Mouse (Mus musculus) cerebellum, adult 9-11 months (tissue): ENCODE results near the gene Apaf1.
A peak's percentile ranks its signal among the peaks of the same experiment; 100 is the strongest.

Experiments
- DNase-seq: peaks from one replicate; pipeline ENCODE4 v3.0.0; 2022

Gene Apaf1

DNA sequence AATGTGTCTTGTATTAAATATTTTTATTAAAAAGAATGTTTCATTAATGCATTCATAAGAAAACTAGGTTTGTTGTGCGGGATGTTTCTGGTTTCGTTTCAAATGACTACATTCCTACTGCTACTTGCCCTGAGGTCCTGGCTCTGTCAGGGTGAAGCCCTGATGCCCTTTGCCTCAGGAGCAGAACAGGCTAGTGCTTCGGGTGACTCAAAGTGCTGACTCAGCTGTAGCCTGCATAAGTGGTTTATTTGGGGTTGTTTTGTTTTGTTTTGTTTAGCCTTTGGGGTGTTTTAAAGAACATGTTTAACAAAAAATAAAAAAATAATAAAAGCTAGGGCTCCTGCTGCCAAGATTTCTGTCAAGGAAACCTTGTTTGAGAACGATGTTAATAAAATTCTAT is 112.0 kb downstream of the Apaf1 start:
- no peak for DNase-seq

DNA sequence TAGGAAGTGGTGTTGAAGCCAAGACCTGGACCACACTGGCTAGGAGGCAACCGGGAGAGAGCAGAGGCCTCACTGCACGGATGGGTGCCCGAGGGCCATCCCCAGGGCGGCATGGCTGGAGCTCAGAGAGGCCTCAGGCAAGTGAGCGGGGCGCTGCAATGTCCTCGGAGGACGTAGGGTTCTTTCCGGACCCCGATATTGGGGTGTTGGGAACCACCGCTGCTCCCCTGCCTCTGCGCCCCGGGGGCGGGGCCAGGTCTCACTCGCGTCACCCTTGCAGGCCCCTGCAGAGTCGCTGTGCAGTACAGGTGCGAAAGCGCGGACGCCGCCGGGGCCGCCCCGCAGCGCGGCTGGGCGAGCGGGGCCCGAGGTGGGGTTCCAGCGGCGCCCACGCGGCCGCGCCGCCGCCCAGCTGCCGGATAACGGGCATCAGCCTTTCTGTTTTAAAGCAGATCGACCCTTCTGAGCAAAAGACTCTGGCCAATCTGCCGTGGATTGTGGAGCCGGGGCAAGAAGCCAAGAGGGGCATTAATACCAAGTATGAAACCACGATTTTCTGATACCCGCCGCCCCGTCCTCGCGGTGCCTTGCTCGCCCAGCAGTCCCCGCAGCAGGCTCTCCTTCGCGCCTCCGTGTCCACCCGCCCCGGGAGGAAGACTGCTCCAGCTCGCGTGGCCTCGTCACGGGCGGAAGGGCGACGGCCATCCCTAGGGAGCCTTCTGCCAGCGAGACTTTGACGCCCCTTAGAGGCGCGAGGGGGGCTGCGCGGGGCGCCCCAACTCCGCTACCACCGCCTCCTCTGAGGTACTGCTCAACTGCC is 113.0 kb downstream of the Apaf1 start:
- DNase-seq = peak; percentile 47

DNA sequence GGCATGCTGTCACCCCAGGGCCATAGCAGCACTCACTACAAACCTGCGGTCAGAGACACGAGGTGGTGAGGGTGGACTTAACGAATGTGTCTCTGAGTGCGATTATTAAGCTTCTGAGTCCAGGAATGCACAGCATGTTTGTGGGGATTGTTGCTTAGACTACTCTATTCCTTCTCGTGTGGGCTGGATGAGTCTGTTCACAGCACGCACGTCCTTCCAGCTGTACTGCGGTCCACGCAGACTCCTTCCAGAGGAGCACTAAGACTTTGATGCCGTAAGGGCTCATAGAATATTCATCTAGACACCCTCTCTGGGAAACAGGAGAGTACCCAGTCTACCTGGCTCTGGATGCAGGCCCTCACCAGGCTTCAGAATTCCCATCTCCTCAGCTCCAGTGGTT is 114.3 kb downstream of the Apaf1 start:
- no peak for DNase-seq

DNA sequence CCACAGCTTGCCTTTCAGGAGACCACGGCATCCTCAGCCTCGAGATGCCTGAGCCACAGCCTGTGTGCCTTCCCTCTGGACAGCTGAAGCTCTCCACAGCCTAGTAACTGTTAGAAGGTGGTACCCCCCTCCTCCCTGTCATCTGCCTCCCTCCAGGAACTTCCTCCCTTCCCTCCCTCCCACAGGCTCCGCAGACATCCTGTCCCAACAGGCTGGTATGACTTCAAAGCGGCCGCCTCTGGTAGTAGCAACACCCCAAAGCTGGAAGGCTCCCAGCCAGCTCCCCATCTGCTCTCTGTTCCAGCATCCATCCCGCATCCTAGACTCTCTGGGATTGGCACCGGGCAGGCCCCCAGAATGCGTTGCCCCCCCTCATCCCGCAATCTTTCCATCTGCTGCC is 115.7 kb downstream of the Apaf1 start:
- peak; percentile 85 for DNase-seq

DNA sequence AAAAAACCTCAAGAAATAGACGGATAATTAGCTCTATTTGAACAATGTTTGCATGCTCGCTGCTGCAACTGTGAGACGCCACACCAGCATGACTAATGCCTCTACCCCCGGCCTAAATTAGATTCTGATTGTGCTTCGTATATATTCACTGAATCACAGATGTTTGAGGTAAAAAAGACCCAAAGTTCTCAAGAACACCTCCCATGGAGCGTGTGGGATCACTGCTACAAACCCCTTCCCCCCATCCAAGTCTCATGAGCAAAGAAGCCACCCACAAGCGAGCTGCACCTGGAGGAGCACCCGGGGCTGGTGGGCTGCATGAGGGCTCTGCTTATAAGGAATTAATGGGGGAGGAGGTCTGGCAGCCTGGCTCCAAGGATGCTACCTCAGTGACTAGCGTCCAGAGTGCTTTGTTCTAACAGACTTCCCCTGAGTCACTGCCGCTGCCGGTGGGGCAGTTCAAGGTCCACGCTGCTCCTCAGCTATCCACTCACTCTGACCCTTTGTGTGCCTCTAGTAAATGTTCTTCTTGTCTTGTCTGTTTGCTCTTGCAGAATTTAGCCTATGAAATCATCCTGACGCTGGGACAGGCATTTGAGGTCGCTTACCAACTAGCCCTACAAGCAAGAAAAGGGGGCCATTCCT is 116.8 kb downstream of the Apaf1 start:
- no peak for DNase-seq

DNA sequence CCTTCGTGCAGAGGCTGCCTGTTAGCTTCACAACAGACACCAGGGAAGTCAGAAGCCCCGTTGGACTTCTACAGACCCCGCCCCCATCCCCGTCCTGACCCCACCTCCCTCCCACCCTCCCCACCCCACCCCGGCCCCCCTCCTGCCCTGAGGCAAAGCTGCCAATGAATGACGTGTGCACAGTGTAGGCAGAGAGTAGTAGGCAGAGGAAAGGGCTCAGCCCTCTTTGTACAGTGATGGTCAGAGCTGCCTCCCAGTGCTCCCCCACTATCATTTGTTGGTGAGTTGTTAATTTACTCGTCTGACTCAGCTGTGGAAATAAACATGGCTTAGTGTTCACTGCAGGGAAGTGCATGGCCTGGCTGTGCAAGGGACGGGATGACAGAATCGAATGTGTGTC is 118.1 kb downstream of the Apaf1 start:
- DNase-seq = no peak

DNA sequence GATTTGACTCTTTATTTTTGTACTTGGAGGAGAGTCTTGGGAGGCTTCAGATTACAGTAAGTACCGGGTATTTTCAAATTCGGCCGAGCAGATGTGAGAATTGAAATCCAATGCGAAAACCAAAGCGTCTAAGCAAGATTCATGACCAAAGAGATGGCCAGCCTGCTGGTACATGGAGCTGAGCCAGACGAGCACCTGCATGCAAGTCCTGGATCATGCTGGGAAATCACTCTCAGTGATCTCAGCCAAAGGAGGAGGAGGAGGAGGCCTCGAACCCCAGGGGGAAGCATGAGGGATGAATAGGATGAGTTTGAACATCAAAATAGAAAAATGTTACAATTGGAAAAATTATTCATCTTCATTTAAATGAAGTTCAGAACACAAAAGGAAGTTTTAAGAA is 122.2 kb downstream of the Apaf1 start:
- DNase-seq = peak; percentile 64

DNA sequence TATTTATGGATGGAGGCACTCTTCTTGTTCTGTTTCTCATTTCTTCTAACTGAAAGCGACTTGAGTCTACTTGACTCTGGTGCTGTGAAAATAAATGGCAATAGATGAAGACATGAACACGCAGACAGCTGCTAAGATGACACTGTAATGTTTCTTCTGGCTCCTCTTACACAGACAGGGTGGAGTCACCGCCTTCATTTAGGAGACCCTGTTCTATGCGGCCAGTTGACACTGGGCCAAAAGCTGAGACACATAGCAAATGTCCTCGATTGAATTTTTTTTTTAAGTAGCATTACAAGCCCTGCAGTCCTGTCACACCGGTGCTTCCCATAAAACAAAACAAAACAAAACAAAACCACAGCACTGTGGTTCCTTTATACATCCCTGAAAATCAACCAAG is 128.7 kb downstream of the Apaf1 start:
- DNase-seq = no peak

DNA sequence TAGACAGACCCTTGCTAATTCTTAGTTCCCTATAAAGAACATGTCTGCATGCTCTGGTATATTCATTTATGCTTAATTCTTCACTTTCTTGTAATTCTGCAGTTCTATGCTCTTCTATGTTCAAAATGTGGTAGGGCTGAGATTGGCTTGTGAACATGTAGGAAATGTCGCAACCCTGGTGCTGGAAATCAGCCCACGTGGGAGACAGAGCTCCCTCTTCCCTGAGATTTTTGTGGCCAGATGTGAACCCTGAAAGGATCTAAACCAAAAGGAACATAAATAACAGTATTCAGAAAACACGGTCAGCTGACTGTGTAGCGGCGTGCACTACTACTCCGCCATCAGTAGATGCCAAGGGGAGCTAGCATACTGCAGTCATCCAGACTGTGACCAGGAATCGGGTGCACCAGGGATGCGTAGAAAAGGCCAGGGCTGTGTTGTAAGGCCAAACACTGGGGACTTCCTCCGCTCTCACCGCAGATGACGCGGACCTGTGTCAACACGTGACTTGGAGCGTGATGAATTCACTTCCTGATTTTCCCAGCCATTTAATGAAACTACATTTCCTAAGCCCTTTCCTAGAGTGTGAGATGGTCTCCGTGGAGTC is 129.4 kb downstream of the Apaf1 start:
- DNase-seq = no peak

DNA sequence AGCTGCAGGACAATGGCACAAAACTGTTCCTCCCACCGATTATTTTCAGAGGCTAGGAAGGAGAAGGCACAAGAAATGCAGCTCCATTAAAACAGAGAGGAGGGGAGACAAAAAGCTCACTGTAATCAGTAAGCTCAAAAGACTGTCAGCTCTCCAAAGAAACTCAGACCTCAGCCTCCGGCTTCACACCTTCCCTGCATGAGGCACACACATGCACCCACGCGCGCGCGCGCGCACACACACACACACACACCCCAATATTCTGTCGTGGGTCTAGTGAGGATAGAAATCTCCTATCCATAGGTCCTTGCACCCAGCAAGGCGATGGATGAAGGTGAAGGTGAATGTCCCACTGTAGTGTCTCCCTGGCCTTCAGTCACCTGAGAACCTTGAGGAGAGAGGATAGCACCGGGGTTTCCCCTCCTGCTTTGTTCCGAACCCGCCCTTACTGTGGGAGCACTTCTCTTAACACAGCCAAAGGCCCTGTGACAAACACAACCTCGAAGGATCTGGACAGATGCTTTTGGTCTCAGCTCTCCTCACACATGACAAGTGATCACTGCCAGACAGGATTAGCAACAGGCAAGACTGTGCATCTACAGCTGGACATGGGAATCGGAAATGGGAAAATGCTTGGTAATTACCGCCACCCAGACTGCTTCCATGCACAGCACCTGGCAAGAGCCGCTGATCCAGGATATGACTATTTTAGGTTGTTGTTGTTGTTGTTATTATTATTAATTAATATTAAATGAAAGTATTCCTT is 134.8 kb downstream of the Apaf1 start:
- no peak for DNase-seq

DNA sequence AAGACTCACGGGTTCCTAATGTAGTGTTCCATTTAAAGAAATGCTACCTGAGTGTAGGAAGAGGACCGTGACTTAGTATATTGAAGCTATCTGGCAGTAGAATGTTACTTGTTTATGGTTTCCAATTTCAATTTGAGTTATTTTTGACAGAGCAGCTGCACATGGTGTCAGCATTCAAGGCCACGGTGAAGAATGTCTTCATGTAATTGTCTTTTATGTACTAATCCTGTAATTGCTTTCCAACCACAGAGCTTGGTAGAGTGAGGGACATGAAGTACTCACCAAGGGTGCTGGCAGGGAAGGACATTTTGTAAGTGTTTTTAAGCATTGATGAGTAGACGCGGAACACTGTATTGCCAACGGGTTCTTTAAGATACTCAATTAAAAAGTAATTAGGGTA is 135.5 kb downstream of the Apaf1 start:
- DNase-seq = no peak

DNA sequence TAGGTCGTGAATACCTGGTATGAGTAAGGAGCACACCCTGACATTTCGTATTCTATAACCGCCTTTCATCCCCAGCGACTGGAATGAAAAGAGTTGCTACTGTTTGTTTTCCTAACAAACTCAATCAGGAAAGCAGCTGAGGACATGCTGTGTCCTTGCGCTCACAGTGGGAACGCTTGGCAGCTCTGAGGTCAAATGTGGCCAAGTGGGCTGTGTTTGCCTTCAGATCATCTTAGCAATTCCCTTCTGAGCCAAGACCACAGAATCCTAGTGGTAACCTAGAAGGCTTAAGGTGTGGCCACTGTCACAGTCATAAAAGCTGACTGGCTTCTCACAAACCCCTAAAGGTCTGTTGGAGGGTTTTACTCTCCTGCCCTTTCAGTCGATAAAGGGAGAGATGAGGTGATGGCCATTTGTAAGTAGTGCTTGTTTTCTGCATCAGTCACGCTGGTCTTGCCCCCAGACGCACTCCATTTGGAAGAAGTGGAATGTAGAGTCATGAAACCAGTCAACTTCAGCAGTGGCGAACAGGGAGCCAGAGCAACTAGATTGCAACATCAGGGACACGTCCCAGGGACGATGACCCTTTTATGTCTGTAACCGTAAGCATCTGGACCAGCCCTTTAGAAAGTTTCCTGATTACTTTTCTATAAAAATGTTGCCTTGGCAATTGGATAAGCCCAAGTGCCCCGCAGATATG is 140.4 kb downstream of the Apaf1 start:
- DNase-seq = peak; percentile 64

DNA sequence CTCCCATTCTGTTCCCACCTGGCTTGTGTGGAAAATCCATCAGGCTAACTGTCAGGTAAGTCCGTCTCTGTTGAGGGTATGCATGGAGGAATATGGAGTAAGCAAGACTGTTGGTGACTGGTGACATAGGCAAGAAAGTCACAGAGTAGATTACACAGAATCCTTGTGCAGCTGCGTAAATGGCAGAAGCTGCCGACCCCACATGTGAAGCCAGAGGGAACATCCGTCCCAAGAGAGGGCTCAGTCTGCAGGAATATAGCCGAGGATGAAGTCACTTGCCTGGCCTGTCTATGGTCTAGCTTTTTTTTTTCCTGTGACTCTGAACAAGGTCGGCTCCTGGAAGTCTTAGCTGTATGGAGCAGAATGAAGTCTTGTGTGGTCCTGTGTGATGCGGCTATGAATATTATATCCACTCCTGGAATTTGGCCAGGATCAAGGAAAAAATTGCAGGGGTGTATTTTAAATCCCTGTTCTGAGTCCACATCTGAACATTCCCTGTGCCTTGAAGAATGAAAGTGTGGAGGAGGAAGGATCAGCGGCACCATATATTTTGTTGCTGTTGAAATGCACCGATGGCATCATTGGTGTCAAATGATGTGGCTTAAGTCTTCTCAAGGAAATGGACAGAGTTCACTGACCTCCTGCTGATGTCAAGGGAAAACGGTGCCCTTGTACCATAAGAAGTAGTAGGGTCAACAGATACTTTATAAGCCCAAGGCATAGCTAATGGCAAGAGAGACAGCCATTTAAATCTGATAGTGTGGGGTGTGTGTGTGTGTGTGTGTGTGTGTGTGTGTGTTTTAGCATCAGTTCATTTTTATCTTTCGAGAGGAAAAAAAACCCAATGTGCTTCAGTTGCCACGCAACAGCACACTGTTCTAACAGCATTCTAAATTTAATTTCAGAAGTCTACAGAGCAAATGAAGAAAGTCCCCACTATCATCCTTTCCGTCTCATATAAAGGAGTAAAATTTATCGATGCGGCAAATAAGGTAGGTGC is 141.7 kb downstream of the Apaf1 start:
- no peak for DNase-seq
